Mouse (Mus musculus) lung, postnatal 0 days (tissue): ENCODE measurements around the gene L3mbtl1.
A peak's percentile ranks its signal among the peaks of the same experiment; 100 is the strongest.

Source experiments
- CTCF ChIP-seq: IDR thresholded peaks from 2 replicates; pipeline ENCODE4 v1.5.1; 2016; ENCODE audit warnings: antibody characterized with exemption, mild to moderate bottlenecking
- EP300 ChIP-seq: IDR thresholded peaks from 2 replicates; pipeline ENCODE4 v1.6.1; 2016; ENCODE audit warnings: antibody characterized with exemption, mild to moderate bottlenecking, control low read depth

DNA sequence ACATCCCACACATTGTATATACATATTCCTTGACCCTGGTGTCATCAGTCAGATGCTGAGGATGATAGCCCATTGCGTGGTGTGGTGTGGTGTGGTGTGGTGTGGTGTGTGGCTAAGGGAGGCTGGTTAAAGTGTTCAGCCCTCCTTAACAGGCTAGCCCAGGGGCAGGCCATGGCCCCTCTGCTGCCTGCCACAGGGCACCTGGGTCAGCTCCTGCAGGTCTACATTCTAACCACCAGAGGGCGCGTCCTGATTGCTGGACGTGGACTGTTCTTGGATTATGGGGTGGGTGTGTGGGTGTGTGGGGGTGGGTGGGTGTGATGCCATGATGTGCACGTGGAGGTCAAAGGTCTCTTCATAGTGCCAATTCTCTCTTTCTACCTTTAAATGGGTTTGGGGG, 25.1 kb downstream of the L3mbtl1 start:
- TF ChIP-seq CTCF (peak; percentile 90), EP300 (no peak)
